Mouse (Mus musculus): ENCODE measurements around the gene Fto.

GRCm38 (mm10) chr8:91501960-91502600 is 188.8 kb downstream of the Fto start:
- no peak for TF ChIP-seq ZNF384 (IDR thresholded peaks at IDR 0.05; ENCODE audit: low read depth, low read length)
- no peak for TF ChIP-seq ZC3H11A (IDR thresholded peaks at IDR 0.05; ENCODE audit: borderline replicate concordance, low read depth, low read length)
- TF ChIP-seq MAFK (IDR thresholded peaks at IDR 0.05; ENCODE audit: insufficient read depth, low read depth, low read length), result no peak
